In the genomic region with DNA sequence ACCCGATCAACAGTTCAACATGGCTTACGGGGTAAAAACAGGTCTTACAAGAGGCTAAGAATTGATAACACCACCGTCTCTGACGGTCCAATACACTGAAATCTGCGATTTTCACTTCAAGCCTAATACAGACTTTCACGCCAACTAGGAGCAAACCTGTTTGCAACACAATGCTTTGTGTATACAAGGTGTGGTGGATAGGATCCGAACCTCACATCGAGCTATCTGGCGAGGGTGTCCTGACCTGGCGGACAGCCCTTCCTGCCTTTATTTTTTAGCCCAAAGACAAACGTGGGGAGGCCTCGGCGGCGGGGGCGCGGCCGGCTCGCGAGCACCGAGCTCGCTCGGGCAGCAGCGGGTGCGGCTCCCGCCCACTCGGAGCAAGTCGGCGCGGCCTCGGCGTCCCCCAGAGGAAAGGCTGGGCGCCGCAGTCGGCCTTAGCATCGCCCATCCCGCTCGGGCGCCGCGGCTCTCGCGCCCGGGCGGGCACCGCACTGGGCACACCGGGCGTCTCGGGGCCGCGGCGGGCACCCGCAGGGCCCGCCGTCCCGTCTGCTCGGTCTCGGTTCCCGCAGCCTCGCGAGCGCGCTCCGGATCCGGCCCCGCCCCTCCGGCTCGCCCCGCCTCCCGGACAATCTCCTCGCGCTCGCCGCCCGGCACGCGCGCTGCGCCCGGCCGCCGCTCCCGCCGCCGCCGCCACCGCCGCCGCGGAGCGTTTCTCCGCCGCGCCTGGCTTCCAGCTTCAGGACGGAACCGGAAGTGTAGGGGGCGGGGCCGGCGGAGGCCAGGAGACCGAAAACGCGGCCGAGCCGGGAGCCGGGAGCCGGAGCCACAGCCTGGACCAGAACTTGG, we compare ENCODE assay signal across 8 mouse cellular contexts. TPM values are rescaled to one million over a fixed set of nuclear protein-coding genes. Genes with fewer than 3 reads are reported as not detected.
DNase-seq lines count a peak whose midpoint lies in the region; ATAC-seq and TF ChIP-seq lines count a peak whose summit lies in the region.

A gene (plus strand): TSS at position 739 of the 852 bp plus-strand sequence.

- ATAC-seq in forebrain, embryonic 16.5 days = peak; percentile 92
- peak; percentile 92 for ATAC-seq in neural tube, embryonic 15.5 days (ENCODE audit: low FRiP score)

- peaks cover 0 to 2% of the 10 kb centered on the region in 2 experiments; a peak in 1 of 4 replicates for H3K4me1 ChIP-seq in ES-E14 (ENCODE audit: control insufficient read depth in 2 of 2, insufficient read depth in 2 of 2, low read length in 2 of 2, poor library complexity in 1 of 2)
- peaks cover 15% of the 10 kb centered on the region for H3K4me1 ChIP-seq in forebrain, embryonic 16.5 days (replicated peaks; ENCODE audit: control insufficient read depth, insufficient read depth, low read length)
- H3K4me1 ChIP-seq in lung, adult 2 months (ENCODE audit: control insufficient read depth, insufficient read depth, low read length) = peaks cover 6% of the 10 kb centered on the region; the same call in 1 of the 2 replicates
- peaks cover 20% of the 10 kb centered on the region for H3K4me1 ChIP-seq in neural tube, embryonic 15.5 days

- intact Hi-C loops in heart, postnatal 36 days (cut with DNase I) = loop anchor here (1.0 to 10.0 kb wide), 6 partner anchors 73 to 811 kb away; a partner anchor contains a TSS

- H3K9ac ChIP-seq in ES-E14 (ENCODE audit: insufficient read depth, low read depth, low read length, poor library complexity, severe bottlenecking) = peak within 1 kb of the TSS; percentile 81
- peak within 1 kb of the TSS; percentile 97 for H3K9ac ChIP-seq in forebrain, embryonic 16.5 days (replicated peaks; ENCODE audit: low read depth, low read length)
- peak within 1 kb of the TSS; percentile 97 for H3K9ac ChIP-seq in neural tube, embryonic 15.5 days (replicated peaks)

- no peaks in the 10 kb centered on the region for H3K36me3 ChIP-seq in ES-E14 (ENCODE audit: control insufficient read depth, insufficient read depth, low read length, poor library complexity, severe bottlenecking)
- H3K36me3 ChIP-seq in forebrain, embryonic 16.5 days (ENCODE audit: control insufficient read depth, insufficient read depth) = no peaks in the 10 kb centered on the region
- H3K36me3 ChIP-seq in neural tube, embryonic 15.5 days = no peaks in the 10 kb centered on the region

- TF ChIP-seq CTCF in layer of hippocampus, adult 2 months (conservative IDR thresholded peaks at IDR 0.05) = no peak; the same call in 1 of the 2 replicates
- no peak for TF ChIP-seq CTCF in lung, adult 2 months (IDR thresholded peaks at IDR 0.05; ENCODE audit: insufficient read depth, low read length)

- WGBS in forebrain, embryonic 16.5 days = under 1% methylated on average over 95 of the region's 105 CpGs
- whole genome bisulfite sequencing in lung, adult 2 months = under 1% methylated on average over 104 of the region's 105 CpGs
- WGBS in neural tube, embryonic 15.5 days = under 1% methylated on average over 73 of the region's 105 CpGs

- H3K4me3 ChIP-seq in ES-E14 (ENCODE audit: insufficient read depth in 1 of 2, low read depth in 1 of 2, low read length in 2 of 2, poor library complexity in 1 of 2, severe bottlenecking in 1 of 2) = peak within 1 kb of the TSS; percentile 82 to 94
- H3K4me3 ChIP-seq in forebrain, embryonic 16.5 days (replicated peaks; ENCODE audit: low read length) = peak within 1 kb of the TSS; percentile 100
- H3K4me3 ChIP-seq in layer of hippocampus, adult 2 months = peak within 1 kb of the TSS; percentile 87
- peak within 1 kb of the TSS; percentile 81 for H3K4me3 ChIP-seq in lung, adult 2 months (replicated peaks; ENCODE audit: extremely low read depth, low read depth, low read length)
- H3K4me3 ChIP-seq in neural tube, embryonic 15.5 days (replicated peaks) = peak within 1 kb of the TSS; percentile 97

- peak; percentile 65 for DNase-seq in ES-E14 (ENCODE audit: low read depth, low spot score)
- peak; percentile 93 for DNase-seq in cerebellum, adult 11-12 months
- peak; percentile 93 to 94 for DNase-seq in heart, postnatal 36 days
- DNase-seq in layer of hippocampus, adult 2 months (ENCODE audit: low spot score in 2 of 2) = peak; percentile 83 to 92
- DNase-seq in lung, adult 2 months = peak; percentile 94
- DNase-seq in testis, postnatal 10 days (ENCODE audit: low spot score) = peak; percentile 96

- no peaks in the 10 kb centered on the region for H3K27me3 ChIP-seq in forebrain, embryonic 16.5 days (replicated peaks; ENCODE audit: control insufficient read depth, insufficient read depth, low read length)
- no peaks in the 10 kb centered on the region for H3K27me3 ChIP-seq in neural tube, embryonic 15.5 days (replicated peaks)

- in situ Hi-C loops in ES-E14 (cut with MboI; ENCODE audit: low sequenced_read_pairs in 2 of 2, unreplicated experiment in 2 of 2) = no loop called here

- no peaks in the 10 kb centered on the region for H3K9me3 ChIP-seq in ES-E14 (ENCODE audit: control insufficient read depth, insufficient read depth, low read depth, low read length)
- H3K9me3 ChIP-seq in forebrain, embryonic 16.5 days (ENCODE audit: control insufficient read depth, low read length) = no peaks in the 10 kb centered on the region
- no peaks in the 10 kb centered on the region for H3K9me3 ChIP-seq in neural tube, embryonic 15.5 days (replicated peaks)

- 0 out of 2 replicates have a peak within 1 kb of the TSS, but pooled peaks have one; percentile 15 for H3K27ac ChIP-seq in ES-E14 (ENCODE audit: insufficient read depth, low read depth, low read length, poor library complexity, severe bottlenecking)
- peak within 1 kb of the TSS; percentile 98 for H3K27ac ChIP-seq in forebrain, embryonic 16.5 days (ENCODE audit: low read length)
- peak within 1 kb of the TSS; percentile 97 for H3K27ac ChIP-seq in layer of hippocampus, adult 2 months
- peak within 1 kb of the TSS; percentile 98 for H3K27ac ChIP-seq in neural tube, embryonic 15.5 days (replicated peaks)

- TF ChIP-seq POLR2A in lung, adult 2 months (IDR thresholded peaks at IDR 0.05; ENCODE audit: borderline replicate concordance, extremely low read depth, low read depth, low read length) = no peak

- H3K4me2 ChIP-seq in forebrain, embryonic 16.5 days (ENCODE audit: low read length) = peak within 1 kb of the TSS; percentile 80
- peak within 1 kb of the TSS; percentile 63 for H3K4me2 ChIP-seq in neural tube, embryonic 15.5 days

TF ChIP-seq in ES-E14, 5 proteins besides CTCF, POLR2A, EP300 and RAD21:
- TF ChIP-seq HCFC1 (IDR thresholded peaks at IDR 0.05; ENCODE audit: borderline replicate concordance, insufficient read depth, low read length) (no peak), MAFK (IDR thresholded peaks at IDR 0.05; ENCODE audit: insufficient read depth, low read depth, low read length) (no peak), ZC3H11A (IDR thresholded peaks at IDR 0.05; ENCODE audit: borderline replicate concordance, low read depth, low read length) (no peak), CHD2 (IDR thresholded peaks at IDR 0.05; ENCODE audit: low read depth, low read length) (no peak), ZNF384 (IDR thresholded peaks at IDR 0.05; ENCODE audit: low read depth, low read length) (no peak)

RNA-seq across cellular contexts. Expression of the gene that starts here (rescaled TPM):
- 12.7 and 16.2 TPM in 2 replicates for total RNA-seq in ES-E14 (2012; rRNA removed)
- polyA plus RNA-seq in forebrain, embryonic 16.5 days (2015; fragmentation: Nextera tagmentation; extraction: Ambion mirVana) = 52.3 and 53.4 TPM in 2 replicates
- 10 to 100 TPM; 15.4 to 16.7 TPM for total RNA-seq in heart, postnatal 36 days (2021)
- 10 to 100 TPM; 39.3 to 40.1 TPM for total RNA-seq in layer of hippocampus, adult 2 months (2021)
- 5.8 and 6.4 TPM in 2 replicates for polyA plus RNA-seq in lung, adult 2 months (2012; rRNA removed)
- 38.3 and 45.2 TPM in 2 replicates for polyA plus RNA-seq in neural tube, embryonic 15.5 days (2015; fragmentation: Nextera tagmentation; extraction: Ambion mirVana)

Comparison
In these comparisons a context has a peak if more than half of its experiments do, and no peak if none do; other contexts are left out.
1. Peak in every context shown above with its lines: DNase-seq, ATAC-seq, H3K4me3 ChIP-seq and H3K27ac ChIP-seq.
2. H3K27ac ChIP-seq: peak in every context shown above with its lines; median percentile 98 in forebrain, embryonic 16.5 days; 98 in neural tube, embryonic 15.5 days; 97 in layer of hippocampus, adult 2 months; 15 in ES-E14.